Mouse (Mus musculus): ENCODE measurements around the gene Hbs1l.

DNA sequence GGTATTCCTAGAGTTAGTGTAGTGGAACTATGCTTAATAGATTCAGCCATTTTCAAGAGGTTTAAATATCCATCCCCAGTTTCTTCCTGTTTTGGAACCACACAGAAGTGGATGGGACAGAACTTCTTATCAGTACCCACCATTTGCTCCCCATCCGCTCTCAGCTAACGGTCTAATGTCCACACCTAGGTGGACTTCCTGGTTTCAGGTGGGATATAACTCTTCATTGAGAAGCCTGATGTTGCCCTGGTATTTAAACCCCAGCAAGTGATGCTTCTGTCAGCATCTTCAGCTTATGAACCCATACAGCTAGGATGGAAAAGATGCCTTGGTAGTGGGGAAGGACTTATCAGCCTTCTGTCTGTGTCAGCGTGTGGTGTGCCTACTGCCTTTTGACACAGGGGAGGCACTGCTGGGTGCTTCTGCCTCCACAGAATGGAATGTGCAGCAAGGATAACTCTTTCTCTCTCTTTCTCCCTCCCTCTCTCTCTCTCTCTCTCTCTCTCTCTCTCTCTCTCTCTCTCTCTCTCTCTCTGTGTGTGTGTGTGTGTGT, 89.4 kb downstream of the Hbs1l start:
- TF ChIP-seq POLR2A (IDR thresholded peaks at IDR 0.05; ENCODE audit: insufficient read depth, low read depth, low read length), result no peak
- TF ChIP-seq CTCF (IDR thresholded peaks at IDR 0.05), result no peak

Data from heart, adult 2 months (tissue).